Mouse (Mus musculus): ENCODE measurements around the gene Cphx3. TPM values are rescaled to one million over a fixed set of nuclear protein-coding genes. Genes with fewer than 3 reads are reported as not detected.
"Not testable (repeated sequence)": the region's sequence is repeated elsewhere in the genome, so short reads cannot be mapped to it uniquely, and the experiment has no call there.

Cphx3 gene
- total RNA-seq (2014; rRNA removed; ENCODE audit: low replicate concordance) (not detected in 2 replicates), polyA plus RNA-seq (2015; fragmentation: Nextera tagmentation; extraction: Ambion mirVana) (not detected in 2 replicates)

DNA sequence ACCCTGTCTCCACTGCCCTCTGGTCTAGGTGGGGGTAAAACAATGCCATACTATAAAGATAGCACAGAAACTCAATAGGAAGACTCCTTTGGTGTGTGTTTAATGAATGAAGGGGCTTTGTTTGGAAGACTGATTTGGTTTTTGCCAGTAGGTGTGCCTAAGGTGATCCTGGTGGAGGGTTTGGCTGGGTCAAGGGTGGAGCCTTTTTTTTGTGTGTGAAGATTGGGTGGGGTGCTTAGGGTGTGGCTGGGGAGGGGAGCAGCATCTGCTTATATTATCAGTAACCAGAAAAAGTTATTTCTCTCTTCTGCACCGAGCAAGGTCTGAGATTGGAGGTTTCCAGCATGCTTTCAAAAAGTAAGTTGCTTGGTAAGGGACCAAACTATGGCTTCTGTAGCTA is at the start of gene Cphx3:
TSS of gene Cphx3 (plus strand) at position 301 of the 400 bp plus-strand sequence.
- not testable (repeated sequence) for H3K36me3 ChIP-seq (replicated peaks; ENCODE audit: control insufficient read depth, insufficient read depth, low read length); DNase-seq (ENCODE audit: low spot score); H3K4me3 ChIP-seq (ENCODE audit: low read depth, low read length); H3K27ac ChIP-seq (ENCODE audit: low read depth); H3K27me3 ChIP-seq (ENCODE audit: control insufficient read depth, insufficient read depth, low read length); H3K4me2 ChIP-seq (ENCODE audit: low read depth, low read length); H3K9ac ChIP-seq (replicated peaks; ENCODE audit: low read depth, low read length); H3K4me1 ChIP-seq (ENCODE audit: control insufficient read depth, insufficient read depth); H3K9me3 ChIP-seq (replicated peaks; ENCODE audit: control insufficient read depth, low read length); ATAC-seq (ENCODE audit: insufficient read depth, low read depth)
- WGBS: no CpG with 5 or more reads among the region's 1 CpGs

DNA sequence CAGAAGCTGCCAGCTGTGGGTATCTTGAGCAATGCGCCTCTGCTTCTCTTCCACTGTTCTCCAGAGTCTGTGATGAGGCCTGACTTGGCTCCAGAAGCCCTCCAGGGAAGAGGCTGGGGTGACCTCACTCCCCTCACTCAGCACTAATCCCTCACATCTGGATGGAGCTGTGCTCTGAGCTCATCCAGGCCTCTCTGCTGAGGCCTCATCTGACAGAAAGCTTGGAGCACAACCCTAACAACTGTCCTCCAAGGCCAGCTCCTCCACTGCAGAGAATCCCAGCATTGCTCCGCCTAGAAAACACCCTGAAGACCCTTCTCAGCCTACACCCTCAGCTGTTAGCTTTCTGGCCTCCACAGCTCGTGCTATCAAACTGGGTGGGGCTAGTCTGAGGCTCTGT is 47.7 kb upstream of the Cphx3 start:
- H3K9me3 ChIP-seq (replicated peaks; ENCODE audit: control insufficient read depth, low read length); DNase-seq (ENCODE audit: low spot score); H3K27me3 ChIP-seq (ENCODE audit: control insufficient read depth, insufficient read depth, low read length); H3K36me3 ChIP-seq (replicated peaks; ENCODE audit: control insufficient read depth, insufficient read depth, low read length); H3K4me1 ChIP-seq (ENCODE audit: control insufficient read depth, insufficient read depth); H3K4me2 ChIP-seq (ENCODE audit: low read depth, low read length); H3K27ac ChIP-seq (ENCODE audit: low read depth); H3K9ac ChIP-seq (replicated peaks; ENCODE audit: low read depth, low read length); H3K4me3 ChIP-seq (ENCODE audit: low read depth, low read length): not testable (repeated sequence)
- peak; percentile 47; the same call in 1 of the 2 replicates for ATAC-seq (ENCODE audit: insufficient read depth, low read depth)
- WGBS: no CpG with 5 or more reads among the region's 3 CpGs

DNA sequence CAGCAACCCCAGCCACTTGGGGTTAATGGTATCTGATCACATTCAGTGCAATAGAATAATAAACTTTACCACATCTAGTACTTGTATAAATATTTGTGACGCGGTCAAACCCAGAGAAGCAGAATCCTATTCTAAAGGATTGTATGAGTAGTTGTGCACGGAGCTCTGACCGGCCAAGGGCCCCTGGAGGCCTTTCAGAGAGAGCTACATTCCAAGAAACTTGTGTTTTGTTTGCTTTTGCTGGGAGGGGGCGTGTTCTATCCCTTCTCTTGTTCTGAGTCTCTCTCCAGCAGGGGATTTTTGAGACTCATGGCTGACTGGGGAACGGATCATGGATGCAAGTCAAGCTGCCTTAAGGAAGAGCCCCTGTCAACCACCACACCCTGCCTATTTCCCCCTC is 46.7 kb upstream of the Cphx3 start:
- not testable (repeated sequence) for H3K4me2 ChIP-seq (ENCODE audit: low read depth, low read length); ATAC-seq (ENCODE audit: insufficient read depth, low read depth); H3K27ac ChIP-seq (ENCODE audit: low read depth); H3K27me3 ChIP-seq (ENCODE audit: control insufficient read depth, insufficient read depth, low read length); DNase-seq (ENCODE audit: low spot score); H3K9me3 ChIP-seq (replicated peaks; ENCODE audit: control insufficient read depth, low read length); H3K4me1 ChIP-seq (ENCODE audit: control insufficient read depth, insufficient read depth); H3K9ac ChIP-seq (replicated peaks; ENCODE audit: low read depth, low read length); H3K4me3 ChIP-seq (ENCODE audit: low read depth, low read length); H3K36me3 ChIP-seq (replicated peaks; ENCODE audit: control insufficient read depth, insufficient read depth, low read length)
- no CpG with 5 or more reads among the region's 6 CpGs for WGBS

DNA sequence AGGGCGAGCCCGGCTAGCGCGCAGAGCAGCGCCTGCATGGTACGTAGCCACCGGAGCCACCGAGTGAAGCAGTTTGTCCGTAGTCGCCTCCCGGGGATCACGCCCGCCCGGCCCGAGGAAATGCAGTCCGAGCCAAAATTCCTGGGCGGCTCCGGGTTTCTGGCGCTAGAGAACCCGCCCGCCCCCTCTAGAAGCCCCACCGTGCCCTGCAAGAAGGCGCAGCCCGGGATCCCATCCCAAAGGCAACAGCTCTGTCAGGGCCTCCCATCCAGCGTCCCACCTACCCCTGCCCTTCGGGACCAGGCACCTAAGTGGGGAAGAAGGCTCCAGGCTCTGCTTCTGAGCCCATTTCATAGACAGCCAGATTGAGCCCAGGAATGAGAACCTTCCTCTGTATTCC is 39.5 kb upstream of the Cphx3 start, which contains the start of gene Gm9780:
TSS of gene Gm9780 (minus strand) at position 101 of the 400 bp plus-strand sequence.
- not testable (repeated sequence) for H3K36me3 ChIP-seq (replicated peaks; ENCODE audit: control insufficient read depth, insufficient read depth, low read length); H3K4me1 ChIP-seq (ENCODE audit: control insufficient read depth, insufficient read depth); H3K4me2 ChIP-seq (ENCODE audit: low read depth, low read length); H3K9me3 ChIP-seq (replicated peaks; ENCODE audit: control insufficient read depth, low read length); DNase-seq (ENCODE audit: low spot score); H3K9ac ChIP-seq (replicated peaks; ENCODE audit: low read depth, low read length); ATAC-seq (ENCODE audit: insufficient read depth, low read depth); H3K27me3 ChIP-seq (ENCODE audit: control insufficient read depth, insufficient read depth, low read length); H3K27ac ChIP-seq (ENCODE audit: low read depth); H3K4me3 ChIP-seq (ENCODE audit: low read depth, low read length)
- no CpG with 5 or more reads among the region's 26 CpGs for WGBS

DNA sequence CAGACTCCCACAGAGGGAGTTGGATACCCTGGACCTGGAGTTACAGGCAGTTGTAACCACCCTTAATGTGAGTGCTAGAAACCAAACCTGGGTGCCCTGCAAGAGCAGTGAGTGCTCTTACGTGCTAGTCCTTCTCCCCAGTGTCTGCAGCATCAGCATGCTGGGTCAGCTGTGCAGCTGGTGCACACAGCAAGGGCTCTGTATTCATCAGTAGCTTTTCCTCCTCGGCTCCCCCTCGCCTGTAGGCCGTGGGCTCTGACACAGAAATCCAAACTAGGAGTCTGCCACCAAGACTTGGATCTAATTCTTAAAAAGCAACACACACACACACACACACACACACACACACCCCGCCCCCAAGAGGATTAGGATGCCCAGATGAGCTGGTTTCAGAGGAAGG is 37.1 kb upstream of the Cphx3 start:
- not testable (repeated sequence) for H3K4me3 ChIP-seq (ENCODE audit: low read depth, low read length); DNase-seq (ENCODE audit: low spot score); H3K4me1 ChIP-seq (ENCODE audit: control insufficient read depth, insufficient read depth); H3K9ac ChIP-seq (replicated peaks; ENCODE audit: low read depth, low read length); ATAC-seq (ENCODE audit: insufficient read depth, low read depth); H3K4me2 ChIP-seq (ENCODE audit: low read depth, low read length); H3K9me3 ChIP-seq (replicated peaks; ENCODE audit: control insufficient read depth, low read length); H3K27ac ChIP-seq (ENCODE audit: low read depth); H3K36me3 ChIP-seq (replicated peaks; ENCODE audit: control insufficient read depth, insufficient read depth, low read length); H3K27me3 ChIP-seq (ENCODE audit: control insufficient read depth, insufficient read depth, low read length)
- WGBS: no CpG with 5 or more reads among the region's 5 CpGs

DNA sequence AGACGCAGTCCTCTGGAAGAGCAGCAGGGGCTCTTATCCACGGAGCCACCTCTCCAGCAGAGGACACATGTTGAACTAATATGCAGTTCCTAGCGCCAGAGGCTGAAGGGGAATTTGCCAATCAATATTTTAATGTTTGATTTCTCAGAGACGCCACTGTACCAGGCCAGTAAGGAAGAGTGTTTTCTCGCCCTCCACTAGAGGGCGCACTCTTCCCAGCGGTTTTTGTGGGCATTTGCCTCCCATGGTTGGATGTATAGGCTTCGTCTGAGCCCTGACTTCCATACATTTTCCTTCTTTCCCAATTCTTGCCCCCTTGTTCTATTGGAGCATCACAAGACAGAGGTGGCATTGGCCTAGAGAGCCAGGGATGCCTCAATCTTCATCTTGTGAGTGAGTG is 35.1 kb upstream of the Cphx3 start:
- H3K4me3 ChIP-seq (ENCODE audit: low read depth, low read length); DNase-seq (ENCODE audit: low spot score); H3K4me2 ChIP-seq (ENCODE audit: low read depth, low read length); H3K27ac ChIP-seq (ENCODE audit: low read depth); H3K9ac ChIP-seq (replicated peaks; ENCODE audit: low read depth, low read length); H3K9me3 ChIP-seq (replicated peaks; ENCODE audit: control insufficient read depth, low read length); H3K36me3 ChIP-seq (replicated peaks; ENCODE audit: control insufficient read depth, insufficient read depth, low read length); ATAC-seq (ENCODE audit: insufficient read depth, low read depth); H3K4me1 ChIP-seq (ENCODE audit: control insufficient read depth, insufficient read depth); H3K27me3 ChIP-seq (ENCODE audit: control insufficient read depth, insufficient read depth, low read length): not testable (repeated sequence)
- no CpG with 5 or more reads among the region's 8 CpGs for WGBS

DNA sequence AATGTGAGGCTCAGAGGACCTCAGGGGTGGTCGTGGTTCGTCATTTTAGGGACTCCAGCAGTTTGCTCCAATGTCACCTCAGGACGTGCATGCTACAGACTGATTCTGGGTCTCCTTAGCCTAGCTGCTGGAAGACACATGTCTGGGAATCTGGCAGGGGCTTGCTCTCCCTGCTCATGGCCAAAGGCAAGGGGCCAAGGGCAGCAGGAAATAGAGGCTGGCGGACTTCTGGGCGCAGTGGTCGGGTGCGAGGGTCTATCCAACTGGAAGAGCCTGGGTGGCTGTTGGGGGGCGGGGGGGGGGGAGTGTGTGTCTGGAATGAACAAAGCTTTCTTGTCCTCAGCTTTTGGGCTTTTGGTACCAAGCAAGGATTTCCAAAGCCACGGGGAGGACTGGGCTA is 33.3 kb upstream of the Cphx3 start:
- H3K27ac ChIP-seq (ENCODE audit: low read depth); H3K9me3 ChIP-seq (replicated peaks; ENCODE audit: control insufficient read depth, low read length); H3K4me1 ChIP-seq (ENCODE audit: control insufficient read depth, insufficient read depth); DNase-seq (ENCODE audit: low spot score); H3K9ac ChIP-seq (replicated peaks; ENCODE audit: low read depth, low read length); H3K4me2 ChIP-seq (ENCODE audit: low read depth, low read length); H3K27me3 ChIP-seq (ENCODE audit: control insufficient read depth, insufficient read depth, low read length); ATAC-seq (ENCODE audit: insufficient read depth, low read depth); H3K36me3 ChIP-seq (replicated peaks; ENCODE audit: control insufficient read depth, insufficient read depth, low read length); H3K4me3 ChIP-seq (ENCODE audit: low read depth, low read length): not testable (repeated sequence)
- no CpG with 5 or more reads among the region's 9 CpGs for WGBS

DNA sequence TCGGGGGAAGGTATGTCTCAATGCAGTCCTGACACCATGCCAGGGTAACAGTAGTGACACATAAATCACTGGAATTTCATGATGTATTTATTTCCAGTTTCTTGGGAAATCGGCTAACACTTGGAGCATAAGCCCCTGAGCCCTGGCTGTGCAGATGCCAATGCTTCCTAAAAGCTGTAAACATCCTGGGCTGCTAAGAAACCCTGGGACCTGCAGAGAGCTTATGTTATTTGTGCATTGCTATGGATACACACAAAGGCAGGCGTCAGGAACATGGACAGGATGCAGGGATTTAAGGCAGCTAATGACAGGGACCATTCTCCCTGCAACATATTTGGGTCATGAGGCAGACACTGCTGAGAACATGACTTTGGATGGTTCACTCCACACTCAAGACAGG is 23.9 kb upstream of the Cphx3 start:
- H3K27ac ChIP-seq (ENCODE audit: low read depth); H3K36me3 ChIP-seq (replicated peaks; ENCODE audit: control insufficient read depth, insufficient read depth, low read length); H3K9me3 ChIP-seq (replicated peaks; ENCODE audit: control insufficient read depth, low read length); H3K9ac ChIP-seq (replicated peaks; ENCODE audit: low read depth, low read length); H3K4me2 ChIP-seq (ENCODE audit: low read depth, low read length); H3K4me1 ChIP-seq (ENCODE audit: control insufficient read depth, insufficient read depth); H3K27me3 ChIP-seq (ENCODE audit: control insufficient read depth, insufficient read depth, low read length); H3K4me3 ChIP-seq (ENCODE audit: low read depth, low read length); ATAC-seq (ENCODE audit: insufficient read depth, low read depth); DNase-seq (ENCODE audit: low spot score): not testable (repeated sequence)
- no CpG with 5 or more reads among the region's 3 CpGs for WGBS

DNA sequence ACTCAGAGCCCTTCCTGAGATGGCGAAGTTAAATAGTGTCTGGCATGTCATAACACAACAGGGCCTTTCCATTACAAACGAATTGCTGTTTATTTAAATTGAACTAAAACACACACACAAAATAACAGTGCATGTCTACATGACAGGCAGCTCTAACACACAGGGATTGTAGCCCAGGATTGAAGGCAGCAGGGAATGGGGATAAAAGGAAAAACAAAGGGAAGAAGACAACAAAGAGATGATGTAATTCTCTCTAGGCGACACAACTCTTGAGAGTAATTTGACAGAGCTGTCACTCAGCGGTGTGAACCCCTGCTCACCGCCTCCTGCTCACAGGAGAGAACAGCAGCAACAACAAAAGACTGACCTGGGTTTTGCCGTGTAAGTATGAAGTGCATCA is 22.7 kb upstream of the Cphx3 start:
- DNase-seq (ENCODE audit: low spot score); H3K9ac ChIP-seq (replicated peaks; ENCODE audit: low read depth, low read length): not testable (repeated sequence)
- WGBS: no CpG with 5 or more reads among the region's 6 CpGs

More for the DNA sequence above, 22.7 kb upstream of the Cphx3 start:
- not testable (repeated sequence) for ATAC-seq (ENCODE audit: insufficient read depth, low read depth); H3K4me2 ChIP-seq (ENCODE audit: low read depth, low read length); H3K4me3 ChIP-seq (ENCODE audit: low read depth, low read length); H3K27ac ChIP-seq (ENCODE audit: low read depth); H3K36me3 ChIP-seq (replicated peaks; ENCODE audit: control insufficient read depth, insufficient read depth, low read length); H3K4me1 ChIP-seq (ENCODE audit: control insufficient read depth, insufficient read depth); H3K9me3 ChIP-seq (replicated peaks; ENCODE audit: control insufficient read depth, low read length); H3K27me3 ChIP-seq (ENCODE audit: control insufficient read depth, insufficient read depth, low read length)

Data from heart, postnatal 0 days (tissue).